Mouse (Mus musculus) lung, embryonic 16.5 days (tissue): ENCODE measurements at regions not wholly inside any gene's neighbourhood (a gene's known extent, or its start where the extent isn't known, plus 50 kb on each side); places are given as distances from the start of the nearest gene placed in this dataset.

ENCODE experiments used
- ATAC-seq: fragments of 200-750 bp; cut with Nextera tagmentation; 2 replicates; pipeline ENCODE4 v1.8.0; 2017; ENCODE audit warnings: low read depth, mild to moderate bottlenecking, moderate library complexity
- H3K27ac ChIP-seq: fragments of 300-500 bp; sonication (generic); 2 replicates; pipeline ENCODE4 v1.5.1; 2014; ENCODE audit warnings: mild to moderate bottlenecking, control low read depth, low read length
- H3K27me3 ChIP-seq: fragments of 300-500 bp; sonication (generic); 2 replicates; pipeline ENCODE4 v1.6.1; 2014; ENCODE audit warnings: low read depth, low read length, mixed read lengths; ENCODE audit not compliant: control insufficient read depth, insufficient read depth
- H3K36me3 ChIP-seq: fragments of 300-500 bp; sonication (generic); 2 replicates; pipeline ENCODE4 v1.6.1; 2014; ENCODE audit warnings: low read length; ENCODE audit not compliant: control insufficient read depth, insufficient read depth
- H3K4me1 ChIP-seq: fragments of 300-500 bp; sonication (generic); replicated peaks from 2 replicates; pipeline ENCODE4 v1.6.1; 2014; ENCODE audit warnings: low read length, mixed read lengths; ENCODE audit not compliant: control insufficient read depth, insufficient read depth
- H3K4me2 ChIP-seq: fragments of 300-500 bp; sonication (generic); 2 replicates; pipeline ENCODE4 v1.6.1; 2014; ENCODE audit warnings: low read depth, low read length, control low read depth
- H3K4me3 ChIP-seq: fragments of 300-500 bp; sonication (generic); 2 replicates; pipeline ENCODE4 v1.5.1; 2014; ENCODE audit warnings: mild to moderate bottlenecking, low read length, control low read depth
- H3K9ac ChIP-seq: fragments of 300-500 bp; sonication (generic); 2 replicates; pipeline ENCODE4 v1.6.1; 2014; ENCODE audit warnings: low read length, control low read depth
- H3K9me3 ChIP-seq: fragments of 300-500 bp; sonication (generic); 2 replicates; pipeline ENCODE4 v1.6.1; 2016; ENCODE audit warnings: low read length; ENCODE audit not compliant: control insufficient read depth
- WGBS: fragments of 180-500 bp; shearing (Covaris S2); extraction: QIAGEN DNeasy Blood & Tissue Kit; methylation state at CpG from one replicate; pipeline ENCODE4 v1.1.7; 2014; 5-methylcytosine and 5-hydroxymethylcytosine counted together

- H3K9ac ChIP-seq: no peak overlapping the region
- H3K27me3 ChIP-seq: no peaks in the 10 kb centered on the region
- H3K4me1 ChIP-seq: no peaks in the 10 kb centered on the region
- no peaks in the 10 kb centered on the region for H3K9me3 ChIP-seq
- ATAC-seq: no peak
- H3K36me3 ChIP-seq: no peaks in the 10 kb centered on the region
- no peak overlapping the region for H3K27ac ChIP-seq
- H3K4me3 ChIP-seq: no peak overlapping the region
- H3K4me2 ChIP-seq: no peak overlapping the region
- 68% methylated on average over 2 of the region's 2 CpGs for WGBS
These were observed 124.1 kb downstream of the Sec23ip start for GRCm38 (mm10) chr7:128868799-128869198.

- ATAC-seq: no peak
These were observed 139.3 kb downstream of the Sec23ip start for GRCm38 (mm10) chr7:128884015-128884414.

GRCm38 (mm10) chr7:128885551-128885950, 140.8 kb downstream of the Sec23ip start:
- H3K9ac ChIP-seq: no peak overlapping the region
- H3K4me2 ChIP-seq: no peak overlapping the region
- no peaks in the 10 kb centered on the region for H3K9me3 ChIP-seq
- H3K27ac ChIP-seq: no peak overlapping the region
- H3K4me1 ChIP-seq: no peaks in the 10 kb centered on the region
- no peaks in the 10 kb centered on the region for H3K27me3 ChIP-seq
- ATAC-seq: no peak
- H3K36me3 ChIP-seq: no peaks in the 10 kb centered on the region
- WGBS: 83% methylated on average over 4 of the region's 4 CpGs
- H3K4me3 ChIP-seq: no peak overlapping the region

More at GRCm38 (mm10) chr7:128884015-128884414, 139.3 kb downstream of the Sec23ip start:
- Histone ChIP-seq H3K4me3 (no peak overlapping the region), H3K27ac (no peak overlapping the region), H3K4me2 (no peak overlapping the region), H3K9me3 (no peaks in the 10 kb centered on the region), H3K36me3 (no peaks in the 10 kb centered on the region), H3K4me1 (no peaks in the 10 kb centered on the region), H3K27me3 (no peaks in the 10 kb centered on the region), H3K9ac (no peak overlapping the region)
- 67% methylated on average over 3 of the region's 3 CpGs for WGBS

GRCm38 (mm10) chr7:128910134-128910533, 165.4 kb downstream of the Sec23ip start:
- no peaks in the 10 kb centered on the region for H3K27me3 ChIP-seq
- H3K4me1 ChIP-seq: no peaks in the 10 kb centered on the region
- no peak overlapping the region for H3K4me3 ChIP-seq
- H3K4me2 ChIP-seq: no peak overlapping the region
- no peaks in the 10 kb centered on the region for H3K36me3 ChIP-seq
- H3K27ac ChIP-seq: no peak overlapping the region
- no peaks in the 10 kb centered on the region for H3K9me3 ChIP-seq
- 78% methylated on average over 4 of the region's 4 CpGs for WGBS
- ATAC-seq: no peak
- no peak overlapping the region for H3K9ac ChIP-seq

- WGBS: 34% methylated on average over 6 of the region's 6 CpGs
- Histone ChIP-seq H3K9ac (no peak overlapping the region), H3K4me1 (no peaks in the 10 kb centered on the region), H3K4me2 (no peak overlapping the region), H3K27me3 (no peaks in the 10 kb centered on the region), H3K9me3 (no peaks in the 10 kb centered on the region), H3K27ac (no peak overlapping the region), H3K36me3 (no peaks in the 10 kb centered on the region), H3K4me3 (no peak overlapping the region)
- ATAC-seq: no peak
These were observed 193.4 kb downstream of the Sec23ip start for GRCm38 (mm10) chr7:128937976-128938730.

- Histone ChIP-seq H3K4me1 (no peaks in the 10 kb centered on the region), H3K27me3 (no peaks in the 10 kb centered on the region), H3K36me3 (no peaks in the 10 kb centered on the region), H3K9me3 (no peaks in the 10 kb centered on the region), H3K4me3 (no peak overlapping the region), H3K4me2 (no peak overlapping the region), H3K9ac (no peak overlapping the region), H3K27ac (no peak overlapping the region)
- WGBS: 81% methylated on average over 5 of the region's 5 CpGs
- no peak for ATAC-seq
These were observed 215.8 kb downstream of the Sec23ip start for GRCm38 (mm10) chr7:128960575-128960974.

GRCm38 (mm10) chr7:128979904-128980303, 235.2 kb downstream of the Sec23ip start:
- WGBS: 39% methylated on average over 4 of the region's 4 CpGs

GRCm38 (mm10) chr7:128980827-128981226, 236.1 kb downstream of the Sec23ip start:
- peaks cover 5% of the 10 kb centered on the region; the same call in 1 of the 2 replicates for H3K4me1 ChIP-seq
- WGBS: 42% methylated on average over 7 of the region's 7 CpGs
- no peaks in the 10 kb centered on the region for H3K9me3 ChIP-seq
- no peak overlapping the region for H3K9ac ChIP-seq
- no peak overlapping the region for H3K4me3 ChIP-seq
- peak; percentile 31; the same call in 1 of the 2 replicates for ATAC-seq
- H3K36me3 ChIP-seq: no peaks in the 10 kb centered on the region
- no peak overlapping the region for H3K27ac ChIP-seq
- H3K27me3 ChIP-seq: no peaks in the 10 kb centered on the region
- H3K4me2 ChIP-seq: no peak overlapping the region

More at GRCm38 (mm10) chr7:128979904-128980303, 235.2 kb downstream of the Sec23ip start:
- peak; percentile 26; the same call in 1 of the 2 replicates for ATAC-seq
- peaks cover 5% of the 10 kb centered on the region; the same call in 1 of the 2 replicates for H3K4me1 ChIP-seq
- no peak overlapping the region for H3K4me3 ChIP-seq
- no peak overlapping the region for H3K9ac ChIP-seq
- H3K36me3 ChIP-seq: no peaks in the 10 kb centered on the region
- H3K27ac ChIP-seq: no peak overlapping the region
- H3K9me3 ChIP-seq: no peaks in the 10 kb centered on the region
- H3K27me3 ChIP-seq: no peaks in the 10 kb centered on the region
- no peak overlapping the region for H3K4me2 ChIP-seq

- 45% methylated on average over 4 of the region's 4 CpGs for WGBS
These were observed 254.0 kb downstream of the Sec23ip start for GRCm38 (mm10) chr7:128998759-128999158.

More at GRCm38 (mm10) chr7:128998759-128999158, 254.0 kb downstream of the Sec23ip start:
- Histone ChIP-seq H3K27ac (no peak overlapping the region), H3K4me2 (no peak overlapping the region), H3K36me3 (no peaks in the 10 kb centered on the region), H3K9me3 (no peaks in the 10 kb centered on the region), H3K27me3 (no peaks in the 10 kb centered on the region), H3K4me3 (no peak overlapping the region), H3K4me1 (0 out of 2 replicates have a peak, but pooled peaks cover 2% of the 10 kb centered on the region), H3K9ac (no peak overlapping the region)
- ATAC-seq: no peak
